Mouse (Mus musculus): Measurements from ENCODE around the gene Klhl28. TPM values are rescaled to one million over a fixed set of nuclear protein-coding genes. Genes with fewer than 3 reads are reported as not detected.

The Klhl28 gene
- polyA plus RNA-seq (2015; fragmentation: Nextera tagmentation; extraction: Ambion mirVana), result 9.9 and 12.0 TPM in 2 replicates

- Histone ChIP-seq H3K27ac (ENCODE audit: low read length) (peak within 1 kb of the TSS; percentile 93), H3K9me3 (replicated peaks; ENCODE audit: control insufficient read depth, low read length) (no peaks in the 10 kb centered on the region), H3K36me3 (ENCODE audit: control insufficient read depth, insufficient read depth) (no peaks in the 10 kb centered on the region), H3K4me3 (ENCODE audit: low read length) (peak within 1 kb of the TSS; percentile 97), H3K4me2 (ENCODE audit: low read depth, low read length) (peak within 1 kb of the TSS; percentile 94), H3K4me1 (ENCODE audit: control insufficient read depth, insufficient read depth, low read length) (peaks cover 24% of the 10 kb centered on the region), H3K9ac (ENCODE audit: low read length) (peak within 1 kb of the TSS; percentile 94), H3K27me3 (ENCODE audit: control insufficient read depth, insufficient read depth, low read length) (no peaks in the 10 kb centered on the region)
- WGBS, result under 1% methylated on average over 42 of the region's 45 CpGs
- peak; percentile 99 for ATAC-seq (replicated peaks; ENCODE audit: extremely low read depth, insufficient read depth, low FRiP score)
Observed at GRCm38 (mm10) chr12:64965124-64966026, at the start of gene Klhl28, which contains the start of gene Togaram1. Gene Klhl28 (minus strand): TSS chr12:64965534. Gene Togaram1 (plus strand): TSS chr12:64965804.

- peaks cover 36% of the 10 kb centered on the region for H3K36me3 ChIP-seq (ENCODE audit: control insufficient read depth, insufficient read depth)
- H3K27me3 ChIP-seq (ENCODE audit: control insufficient read depth, insufficient read depth, low read length), result no peaks in the 10 kb centered on the region
- H3K27ac ChIP-seq (ENCODE audit: low read length), result no peak overlapping the region
- no peak overlapping the region for H3K9ac ChIP-seq (ENCODE audit: low read length)
- H3K9me3 ChIP-seq (replicated peaks; ENCODE audit: control insufficient read depth, low read length), result no peaks in the 10 kb centered on the region
- whole genome bisulfite sequencing, result 88% methylated on average over 3 of the region's 3 CpGs
- H3K4me2 ChIP-seq (ENCODE audit: low read depth, low read length), result no peak overlapping the region
- no peaks in the 10 kb centered on the region for H3K4me1 ChIP-seq (ENCODE audit: control insufficient read depth, insufficient read depth, low read length)
- no peak for ATAC-seq (replicated peaks; ENCODE audit: extremely low read depth, insufficient read depth, low FRiP score)
- H3K4me3 ChIP-seq (ENCODE audit: low read length), result no peak overlapping the region
Observed at GRCm38 (mm10) chr12:65007725-65008124, 42.4 kb upstream of the Klhl28 start.

GRCm38 (mm10) chr12:64977518-64977917, 12.2 kb upstream of the Klhl28 start:
- peaks cover 27% of the 10 kb centered on the region for H3K36me3 ChIP-seq (ENCODE audit: control insufficient read depth, insufficient read depth)

GRCm38 (mm10) chr12:64976191-64976590, 10.9 kb upstream of the Klhl28 start:
- 42% methylated on average over 1 of the region's 1 CpGs for WGBS
- no peak for ATAC-seq (replicated peaks; ENCODE audit: extremely low read depth, insufficient read depth, low FRiP score)
- Histone ChIP-seq H3K36me3 (ENCODE audit: control insufficient read depth, insufficient read depth) (peaks cover 22% of the 10 kb centered on the region), H3K4me1 (ENCODE audit: control insufficient read depth, insufficient read depth, low read length) (peaks cover 7% of the 10 kb centered on the region), H3K9ac (ENCODE audit: low read length) (no peak overlapping the region), H3K27me3 (ENCODE audit: control insufficient read depth, insufficient read depth, low read length) (no peaks in the 10 kb centered on the region), H3K27ac (ENCODE audit: low read length) (no peak overlapping the region), H3K9me3 (replicated peaks; ENCODE audit: control insufficient read depth, low read length) (no peaks in the 10 kb centered on the region), H3K4me2 (ENCODE audit: low read depth, low read length) (no peak overlapping the region), H3K4me3 (ENCODE audit: low read length) (no peak overlapping the region)

More at GRCm38 (mm10) chr12:64977518-64977917, 12.2 kb upstream of the Klhl28 start:
- Histone ChIP-seq H3K4me3 (ENCODE audit: low read length) (no peak overlapping the region), H3K4me1 (ENCODE audit: control insufficient read depth, insufficient read depth, low read length) (0 out of 2 replicates have a peak, but pooled peaks cover 2% of the 10 kb centered on the region), H3K27me3 (ENCODE audit: control insufficient read depth, insufficient read depth, low read length) (no peaks in the 10 kb centered on the region), H3K9me3 (replicated peaks; ENCODE audit: control insufficient read depth, low read length) (no peaks in the 10 kb centered on the region), H3K4me2 (ENCODE audit: low read depth, low read length) (no peak overlapping the region), H3K9ac (ENCODE audit: low read length) (no peak overlapping the region), H3K27ac (ENCODE audit: low read length) (no peak overlapping the region)
- ATAC-seq (replicated peaks; ENCODE audit: extremely low read depth, insufficient read depth, low FRiP score), result no peak
- WGBS, result 85% methylated on average over 1 of the region's 1 CpGs

- H3K9me3 ChIP-seq (replicated peaks; ENCODE audit: control insufficient read depth, low read length), result no peaks in the 10 kb centered on the region
- H3K36me3 ChIP-seq (ENCODE audit: control insufficient read depth, insufficient read depth), result peaks cover 21% of the 10 kb centered on the region
- 59% methylated on average over 6 of the region's 6 CpGs for WGBS
- H3K27me3 ChIP-seq (ENCODE audit: control insufficient read depth, insufficient read depth, low read length), result no peaks in the 10 kb centered on the region
- no peak overlapping the region for H3K27ac ChIP-seq (ENCODE audit: low read length)
- H3K4me3 ChIP-seq (ENCODE audit: low read length), result no peak overlapping the region
- H3K4me1 ChIP-seq (ENCODE audit: control insufficient read depth, insufficient read depth, low read length), result peaks cover 9% of the 10 kb centered on the region
- ATAC-seq (replicated peaks; ENCODE audit: extremely low read depth, insufficient read depth, low FRiP score), result no peak
- H3K4me2 ChIP-seq (ENCODE audit: low read depth, low read length), result no peak overlapping the region
- H3K9ac ChIP-seq (ENCODE audit: low read length), result no peak overlapping the region
Observed at GRCm38 (mm10) chr12:64975558-64975957, 10.2 kb upstream of the Klhl28 start.

GRCm38 (mm10) chr12:64972063-64972462, 6.7 kb upstream of the Klhl28 start:
- Histone ChIP-seq H3K27ac (ENCODE audit: low read length) (no peak overlapping the region), H3K4me2 (ENCODE audit: low read depth, low read length) (no peak overlapping the region), H3K4me3 (ENCODE audit: low read length) (no peak overlapping the region), H3K36me3 (ENCODE audit: control insufficient read depth, insufficient read depth) (0 out of 2 replicates have a peak, but pooled peaks cover 2% of the 10 kb centered on the region), H3K9ac (ENCODE audit: low read length) (no peak overlapping the region), H3K4me1 (ENCODE audit: control insufficient read depth, insufficient read depth, low read length) (peaks cover 20% of the 10 kb centered on the region), H3K9me3 (replicated peaks; ENCODE audit: control insufficient read depth, low read length) (no peaks in the 10 kb centered on the region), H3K27me3 (ENCODE audit: control insufficient read depth, insufficient read depth, low read length) (no peaks in the 10 kb centered on the region)
- WGBS, result 55% methylated on average over 6 of the region's 6 CpGs
- no peak for ATAC-seq (replicated peaks; ENCODE audit: extremely low read depth, insufficient read depth, low FRiP score)

GRCm38 (mm10) chr12:64971399-64971798, 6.1 kb upstream of the Klhl28 start:
- Histone ChIP-seq H3K27ac (ENCODE audit: low read length) (no peak overlapping the region), H3K4me3 (ENCODE audit: low read length) (no peak overlapping the region), H3K36me3 (ENCODE audit: control insufficient read depth, insufficient read depth) (no peaks in the 10 kb centered on the region), H3K4me2 (ENCODE audit: low read depth, low read length) (no peak overlapping the region), H3K27me3 (ENCODE audit: control insufficient read depth, insufficient read depth, low read length) (no peaks in the 10 kb centered on the region), H3K9me3 (replicated peaks; ENCODE audit: control insufficient read depth, low read length) (no peaks in the 10 kb centered on the region), H3K4me1 (ENCODE audit: control insufficient read depth, insufficient read depth, low read length) (peaks cover 22% of the 10 kb centered on the region), H3K9ac (ENCODE audit: low read length) (no peak overlapping the region)
- ATAC-seq (replicated peaks; ENCODE audit: extremely low read depth, insufficient read depth, low FRiP score), result no peak

GRCm38 (mm10) chr12:64968067-64968466, 2.7 kb upstream of the Klhl28 start:
- peak overlapping the region; percentile 97 for H3K4me3 ChIP-seq (ENCODE audit: low read length)
- H3K27ac ChIP-seq (ENCODE audit: low read length), result no peak overlapping the region
- H3K36me3 ChIP-seq (ENCODE audit: control insufficient read depth, insufficient read depth), result no peaks in the 10 kb centered on the region
- H3K4me1 ChIP-seq (ENCODE audit: control insufficient read depth, insufficient read depth, low read length), result peaks cover 30% of the 10 kb centered on the region
- H3K27me3 ChIP-seq (ENCODE audit: control insufficient read depth, insufficient read depth, low read length), result no peaks in the 10 kb centered on the region
- peak overlapping the region; percentile 79 for H3K4me2 ChIP-seq (ENCODE audit: low read depth, low read length)
- WGBS, result 0% methylated on average over 2 of the region's 2 CpGs
- H3K9me3 ChIP-seq (replicated peaks; ENCODE audit: control insufficient read depth, low read length), result no peaks in the 10 kb centered on the region
- H3K9ac ChIP-seq (ENCODE audit: low read length), result peak overlapping the region; percentile 94
- no peak for ATAC-seq (replicated peaks; ENCODE audit: extremely low read depth, insufficient read depth, low FRiP score)

GRCm38 (mm10) chr12:64967470-64967869, 2.1 kb upstream of the Klhl28 start:
- peak overlapping the region; percentile 79 for H3K4me2 ChIP-seq (ENCODE audit: low read depth, low read length)
- no peak for ATAC-seq (replicated peaks; ENCODE audit: extremely low read depth, insufficient read depth, low FRiP score)
- under 1% methylated on average over 9 of the region's 9 CpGs for WGBS

More at GRCm38 (mm10) chr12:64967470-64967869, 2.1 kb upstream of the Klhl28 start:
- Histone ChIP-seq H3K27me3 (ENCODE audit: control insufficient read depth, insufficient read depth, low read length) (no peaks in the 10 kb centered on the region), H3K9me3 (replicated peaks; ENCODE audit: control insufficient read depth, low read length) (no peaks in the 10 kb centered on the region), H3K36me3 (ENCODE audit: control insufficient read depth, insufficient read depth) (no peaks in the 10 kb centered on the region), H3K27ac (ENCODE audit: low read length) (no peak overlapping the region), H3K9ac (ENCODE audit: low read length) (peak overlapping the region; percentile 94), H3K4me3 (ENCODE audit: low read length) (peak overlapping the region; percentile 97), H3K4me1 (ENCODE audit: control insufficient read depth, insufficient read depth, low read length) (peaks cover 30% of the 10 kb centered on the region)
